Mouse (Mus musculus): ENCODE results near the gene Llph.

DNA sequence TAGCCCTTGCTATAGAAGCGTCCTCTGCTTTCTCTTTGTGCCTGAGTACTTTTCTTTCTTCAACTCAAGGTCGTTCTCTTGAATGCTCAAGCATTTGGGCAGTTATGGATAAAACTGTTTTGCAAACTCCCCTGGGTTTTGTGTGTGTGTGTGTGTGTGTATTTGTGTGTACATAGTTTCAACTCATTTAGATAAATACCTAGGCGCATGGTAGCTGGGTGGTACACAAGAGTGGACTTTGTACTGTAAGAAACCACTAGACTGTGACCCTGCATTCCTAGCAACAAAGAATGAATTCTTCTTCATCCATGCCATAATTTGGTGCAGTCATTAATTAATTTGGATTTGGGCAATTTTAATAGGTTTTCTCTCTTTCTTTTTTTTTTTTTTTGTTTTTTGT lies 16.8 kb upstream of the Llph start:
- TF ChIP-seq POLR2A (IDR thresholded peaks at IDR 0.05; ENCODE audit: low read depth, low read length) (no peak), CTCF (IDR thresholded peaks at IDR 0.05; ENCODE audit: extremely low read depth, insufficient read length, insufficient replicate concordance, low read depth, low read length) (no peak)
